In genomic region chr4:133050196-133050836, GRCm38 (mm10) we compare ENCODE assay signal across 9 mouse cellular contexts. TPM values are rescaled to one million over a fixed set of nuclear protein-coding genes. Genes with fewer than 3 reads are reported as not detected.
DNase-seq lines count a peak whose midpoint lies in the region.
"Had no signal": no experiment of that assay in that cellular context is flagged by ENCODE, and none has a peak within 500 bp of the region (broad histone marks: within the 10 kb centered on the region; RNA-seq: fewer than 3 reads in every experiment).

No protein-coding gene starts in this region.

- no peak overlapping the region for H3K4me3 ChIP-seq in brown adipose tissue, adult 24 weeks (ENCODE audit: insufficient read depth, low read depth, low read length)

- H3K4me1 ChIP-seq in brown adipose tissue, adult 24 weeks (ENCODE audit: control insufficient read depth, insufficient read depth, insufficient read length, low read length): peaks cover 34% of the 10 kb centered on the region

- peak overlapping the region; percentile 86 for H3K27ac ChIP-seq in brown adipose tissue, adult 24 weeks (replicated peaks; ENCODE audit: low read depth, low read length)

- DNase-seq in heart, adult 18-20 months: peak; percentile 69 to 73
- DNase-seq in heart, adult 8-10 months (ENCODE audit: low spot score): no peak
- peak; percentile 26 for DNase-seq in heart, postnatal 4 days
- peak; percentile 77 to 80 for DNase-seq in kidney, postnatal 36 days
- DNase-seq in layer of hippocampus, postnatal 25 days (ENCODE audit: extremely low spot score in 1 of 2, low spot score in 1 of 2): no peak
- DNase-seq in right cerebral cortex, postnatal 4 days: no peak
- no peak for DNase-seq in adipocyte (ENCODE audit: low spot score)
- DNase-seq: lung, adult 2 months had no signal

RNA-seq across cellular contexts. Expression of gene Ahdc1, which starts 39.3 kb away (rescaled TPM):
- total RNA-seq in heart, adult 18-20 months (2021): 10 to 100 TPM; 36.3 to 38.5 TPM
- total RNA-seq in heart, adult 8-10 months (2022): 10 to 100 TPM; 37.5 to 52.5 (median 45.0) TPM
- polyA plus RNA-seq in brown adipose tissue, adult 24 weeks (2012; ENCODE audit: insufficient read depth, insufficient read length, missing spikeins): 16.4 and 26.1 TPM in 2 replicates
- total RNA-seq in heart, postnatal 4 days (2021): 10 to 100 TPM; 41.1 to 48.7 TPM
- 100 to 1,000 TPM in 1 of 2 experiments, 10 to 100 TPM in 1; 96.9 to 109 TPM for total RNA-seq in layer of hippocampus, postnatal 25 days (2021)

Comparison
In these comparisons a context has a peak if more than half of its experiments do, and no peak if none do; other contexts are left out.
1. DNase-seq: peak in heart, adult 18-20 months (2 of 2), heart, postnatal 4 days (single experiment) and kidney, postnatal 36 days (2 of 2); none in heart, adult 8-10 months (single experiment), layer of hippocampus, postnatal 25 days (0 of 2), right cerebral cortex, postnatal 4 days (single experiment) and adipocyte (single experiment).